Mouse (Mus musculus): Measurements from ENCODE around the gene Lypd4. TPM values are rescaled to one million over a fixed set of nuclear protein-coding genes. Genes with fewer than 3 reads are reported as not detected.
"Not testable (repeated sequence)": the region's sequence is repeated elsewhere in the genome, so short reads cannot be mapped to it uniquely, and the experiment has no call there.

Lypd4 gene
- total RNA-seq (2021), result not detected
- long read RNA-seq, experiment 1, result 0 reads
- long read RNA-seq, experiment 2, result 0 reads

GRCm38 (mm10) chr7:24869532-24870165 lies at the start of gene Lypd4, which contains the start of gene Dmrtc2:
Gene Lypd4 (minus strand): TSS chr7:24869941.
Gene Dmrtc2 (plus strand): TSS chr7:24870057.
- intact Hi-C loops (cut with DNase I; ENCODE audit: low total_unique reads), result no loop called here
- DNase-seq, result no peak

DNA sequence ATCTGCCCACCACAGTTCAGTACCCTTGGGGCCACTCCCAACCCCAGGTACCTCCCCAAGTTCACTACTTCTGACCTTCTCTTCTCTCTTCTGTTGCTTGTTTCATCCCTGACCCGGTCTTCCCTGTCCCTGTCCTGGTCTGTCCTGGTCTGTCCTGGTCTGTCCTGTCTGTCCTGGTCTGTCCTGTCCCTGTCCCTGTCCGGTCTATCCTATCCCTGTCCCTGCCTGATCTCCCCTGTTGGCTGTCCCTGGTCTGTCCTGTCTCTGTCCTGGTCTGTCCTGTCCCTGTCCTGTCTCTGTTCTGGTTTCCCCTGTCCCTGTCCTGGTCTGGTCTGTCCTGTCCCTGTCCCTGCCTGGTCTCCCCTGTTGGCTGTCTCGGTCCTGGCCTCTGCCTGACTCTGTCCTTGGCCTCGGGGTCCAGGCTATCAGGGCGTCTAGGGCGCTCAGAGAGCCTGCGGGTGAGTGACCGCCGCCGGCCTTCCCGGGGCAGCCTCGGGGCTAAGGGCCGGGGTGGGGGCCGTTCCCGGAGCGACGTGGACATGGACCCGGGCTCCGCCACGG lies 49.1 kb upstream of the Lypd4 start:
- DNase-seq, result no peak

GRCm38 (mm10) chr7:24912480-24912879 lies 42.7 kb upstream of the Lypd4 start:
- intact Hi-C loops (cut with DNase I; ENCODE audit: low total_unique reads), result no loop called here
- no peak for DNase-seq

More for the DNA sequence above, 49.1 kb upstream of the Lypd4 start:
- intact Hi-C loops (cut with DNase I; ENCODE audit: low total_unique reads), result no loop called here

DNA sequence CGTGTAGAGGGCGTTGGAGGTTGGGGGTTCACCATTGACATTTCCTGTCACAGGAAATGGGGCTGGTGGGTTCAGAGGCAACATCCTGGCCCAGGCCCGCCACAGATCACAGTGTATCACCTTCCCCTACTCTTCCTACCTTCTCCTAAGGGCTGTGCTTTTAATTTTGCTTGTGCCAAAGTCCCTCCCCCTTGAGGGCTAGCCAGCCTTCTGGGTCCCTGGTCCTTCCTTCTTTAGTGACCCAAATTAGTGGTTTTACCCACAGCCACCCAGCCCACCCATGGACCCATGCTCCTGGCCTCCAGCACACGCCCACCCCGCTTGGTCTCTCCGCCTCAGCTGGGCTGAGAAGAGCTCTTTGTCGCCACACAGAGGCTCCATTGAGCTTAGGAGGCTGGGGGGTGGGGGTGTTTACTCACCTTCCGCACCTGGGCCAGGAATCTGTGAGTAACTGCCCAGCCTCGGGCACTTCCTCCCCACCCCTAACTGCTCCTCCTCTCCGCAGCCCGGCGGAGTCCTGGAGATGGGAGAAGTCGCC lies 37.5 kb upstream of the Lypd4 start:
- intact Hi-C loops (cut with DNase I; ENCODE audit: low total_unique reads), result no loop called here

DNA sequence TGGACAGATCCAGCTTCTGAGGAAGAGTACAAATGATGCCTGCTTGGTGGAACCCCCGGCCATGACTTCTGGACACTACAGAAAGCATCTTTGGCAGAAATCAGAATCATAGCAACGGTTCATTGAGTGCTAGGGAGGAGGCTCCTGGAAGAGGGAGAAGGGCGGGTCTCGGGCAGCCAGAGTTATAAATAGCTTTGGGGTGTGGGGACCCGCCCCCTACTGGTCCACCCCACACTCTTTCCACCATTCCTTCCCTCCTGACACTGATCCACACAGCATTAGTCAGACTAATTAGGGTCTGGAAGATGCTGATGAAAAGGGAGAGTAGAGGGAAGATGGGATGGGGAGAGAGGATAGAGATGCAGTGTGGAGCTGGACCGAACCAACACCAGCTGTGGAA lies 36.8 kb upstream of the Lypd4 start:
- intact Hi-C loops (cut with DNase I; ENCODE audit: low total_unique reads), result no loop called here
- no peak for DNase-seq

More for the DNA sequence above, 37.5 kb upstream of the Lypd4 start:
- DNase-seq, result no peak

DNA sequence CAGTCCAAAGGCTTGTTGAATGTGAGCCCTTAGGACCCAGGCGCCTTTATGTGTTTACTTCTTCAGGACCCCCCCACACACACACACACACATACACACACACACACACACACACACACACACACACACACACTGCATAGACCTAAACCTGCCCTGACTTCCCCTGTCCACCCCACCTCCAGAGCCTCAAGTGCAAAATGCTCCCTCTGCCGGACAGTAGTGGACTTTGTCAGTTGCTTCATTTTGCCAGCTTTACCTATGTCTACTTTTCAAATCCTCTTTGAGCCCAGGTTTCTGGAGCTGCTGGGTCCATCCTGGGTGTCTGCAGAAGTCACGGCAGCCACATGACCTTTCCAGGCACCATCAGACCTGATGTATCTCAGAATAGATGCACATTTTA lies 35.2 kb upstream of the Lypd4 start:
- peak; percentile 51 for DNase-seq
- intact Hi-C loops (cut with DNase I; ENCODE audit: low total_unique reads), result no loop called here

GRCm38 (mm10) chr7:24904070-24904483 lies 34.3 kb upstream of the Lypd4 start:
- intact Hi-C loops (cut with DNase I; ENCODE audit: low total_unique reads), result no loop called here

DNA sequence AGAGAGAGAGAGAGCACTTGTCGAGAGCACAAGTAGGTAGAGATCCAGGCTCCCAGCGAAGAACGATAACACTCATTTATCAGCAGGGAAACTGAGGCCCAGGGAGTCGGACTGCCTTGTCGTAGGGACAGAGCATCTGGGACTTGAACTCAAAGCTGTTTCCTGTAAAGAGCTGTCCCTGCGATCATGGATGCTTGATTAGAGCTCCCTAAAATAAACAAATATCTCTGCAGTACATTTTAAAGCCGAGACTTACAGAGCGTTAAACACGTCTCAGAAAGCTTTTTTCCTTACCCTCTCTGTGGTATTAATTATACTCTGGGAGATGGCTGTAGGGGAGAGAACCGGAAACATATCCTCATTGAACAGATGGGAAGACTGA lies 33.7 kb upstream of the Lypd4 start:
- DNase-seq, result no peak
- intact Hi-C loops (cut with DNase I; ENCODE audit: low total_unique reads), result no loop called here

More at GRCm38 (mm10) chr7:24904070-24904483, 34.3 kb upstream of the Lypd4 start:
- peak; percentile 98 for DNase-seq

DNA sequence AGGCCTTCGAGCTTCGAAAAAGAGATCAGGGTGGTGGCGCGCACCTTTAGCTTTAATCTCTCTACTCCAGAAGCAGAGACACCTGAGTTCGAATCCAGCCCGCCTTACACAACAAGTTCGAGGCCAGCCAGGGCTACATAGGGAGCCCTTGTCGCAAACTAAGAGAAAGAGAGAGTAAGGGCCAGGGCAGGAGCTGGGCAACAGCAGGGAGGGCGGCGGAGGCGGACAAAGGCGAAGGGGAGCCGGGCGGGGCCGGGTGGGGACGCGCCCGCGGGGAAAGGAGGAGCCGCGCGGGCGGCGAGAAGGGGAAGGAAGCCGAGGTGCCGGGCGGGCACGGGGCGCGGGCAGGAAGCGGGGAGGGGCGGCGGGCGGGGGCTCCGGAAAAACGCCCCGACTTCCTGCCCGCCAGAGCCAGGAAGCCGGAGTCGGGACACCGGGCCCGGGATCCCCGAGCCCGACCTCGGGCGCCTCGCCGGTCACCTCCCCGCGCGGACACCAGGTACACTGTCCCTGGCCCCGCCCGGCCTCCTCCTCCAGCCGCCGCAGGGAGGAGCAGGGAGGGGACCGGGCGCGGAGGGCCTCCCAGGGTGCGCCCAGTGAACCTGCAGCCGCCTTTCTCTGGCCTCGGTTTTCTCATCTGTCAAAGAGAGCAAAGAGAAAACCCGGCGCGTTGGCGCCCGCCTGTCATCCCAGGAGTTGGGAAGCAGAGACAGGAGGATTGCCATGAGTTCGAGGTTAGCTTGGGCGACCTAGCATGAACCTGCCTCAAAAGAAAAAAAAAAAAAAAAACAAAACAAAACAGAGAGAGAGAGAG lies 33.1 kb upstream of the Lypd4 start, which contains the start of gene Arhgef1:
TSS of gene Arhgef1 (plus strand) at position 283 of the 814 bp plus-strand sequence.
- intact Hi-C loops (cut with DNase I; ENCODE audit: low total_unique reads), result no loop called here
- DNase-seq, result peak; percentile 72

- no peak for DNase-seq
- intact Hi-C loops (cut with DNase I; ENCODE audit: low total_unique reads), result no loop called here
These were observed 32.5 kb upstream of the Lypd4 start for GRCm38 (mm10) chr7:24902264-24902629.

DNA sequence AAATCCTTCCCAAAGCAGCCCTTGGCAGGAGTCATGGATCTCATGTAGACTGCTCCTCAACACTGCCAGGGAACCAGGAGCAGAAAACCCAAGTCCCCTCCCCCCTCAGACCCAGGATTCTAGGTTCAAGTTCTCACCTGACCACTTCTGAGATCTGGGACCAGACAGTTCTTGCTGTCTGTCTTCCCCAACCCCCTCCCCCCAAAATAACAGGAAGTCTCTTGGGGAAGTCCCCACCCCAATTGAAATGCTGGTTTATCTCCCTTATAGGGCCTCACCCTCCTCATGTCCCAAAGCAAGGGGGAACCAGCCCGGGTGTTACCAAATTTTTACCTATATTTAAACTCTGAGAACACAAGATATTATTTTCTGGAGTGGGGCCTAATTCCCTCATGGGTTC lies 32.1 kb upstream of the Lypd4 start:
- intact Hi-C loops (cut with DNase I; ENCODE audit: low total_unique reads), result no loop called here

GRCm38 (mm10) chr7:24901114-24901513 lies 31.4 kb upstream of the Lypd4 start:
- intact Hi-C loops (cut with DNase I; ENCODE audit: low total_unique reads), result no loop called here

More for the DNA sequence above, 32.1 kb upstream of the Lypd4 start:
- no peak for DNase-seq

GRCm38 (mm10) chr7:24897959-24898358 lies 28.2 kb upstream of the Lypd4 start:
- DNase-seq, result no peak
- intact Hi-C loops (cut with DNase I; ENCODE audit: low total_unique reads), result no loop called here

More at GRCm38 (mm10) chr7:24901114-24901513, 31.4 kb upstream of the Lypd4 start:
- DNase-seq, result no peak

DNA sequence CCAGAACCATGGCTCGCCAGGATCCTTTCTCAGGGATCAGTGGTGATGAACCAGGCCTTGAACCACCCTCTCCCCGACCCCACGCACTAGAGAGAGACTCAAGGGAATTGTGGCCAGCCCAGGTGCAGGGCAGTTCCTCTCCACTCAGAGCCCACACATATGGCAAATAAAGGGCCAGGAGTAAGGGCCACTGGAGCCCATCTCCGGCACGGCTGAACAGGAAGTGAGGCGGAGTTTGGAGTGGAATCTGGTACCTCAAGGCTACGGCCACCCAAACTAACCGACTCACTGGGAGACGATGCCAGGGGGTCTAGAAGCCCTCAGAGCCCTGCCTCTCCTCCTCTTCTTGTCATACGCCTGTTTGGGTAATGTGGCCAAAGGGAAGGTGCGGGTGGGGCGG lies 27.5 kb upstream of the Lypd4 start, which contains the start of gene Cd79a:
TSS of gene Cd79a (plus strand) at position 158 of the 400 bp plus-strand sequence.
- DNase-seq, result no peak
- intact Hi-C loops (cut with DNase I; ENCODE audit: low total_unique reads), result no loop called here

GRCm38 (mm10) chr7:24896269-24896668 lies 26.5 kb upstream of the Lypd4 start:
- intact Hi-C loops (cut with DNase I; ENCODE audit: low total_unique reads), result no loop called here
- no peak for DNase-seq

GRCm38 (mm10) chr7:24895749-24896148 lies 26.0 kb upstream of the Lypd4 start:
- DNase-seq; intact Hi-C loops (cut with DNase I; ENCODE audit: low total_unique reads): not testable (repeated sequence)

- intact Hi-C loops (cut with DNase I; ENCODE audit: low total_unique reads), result loop anchor here (5.0 kb wide), 1 partner anchor 60 kb away; no protein-coding TSS in a partner anchor
- no peak for DNase-seq
These were observed 22.4 kb upstream of the Lypd4 start for GRCm38 (mm10) chr7:24892125-24892583.

GRCm38 (mm10) chr7:24891241-24892124 lies 21.7 kb upstream of the Lypd4 start:
- DNase-seq, result no peak
- intact Hi-C loops (cut with DNase I; ENCODE audit: low total_unique reads), result loop anchor here (5.0 kb wide), 1 partner anchor 61 kb away; no protein-coding TSS in a partner anchor
